Mouse (Mus musculus) frontal cortex, postnatal 14 days (tissue): Measurements from ENCODE around the gene Hipk4.
"Not testable (repeated sequence)": the region's sequence is repeated elsewhere in the genome, so short reads cannot be mapped to it uniquely, and the experiment has no call there.

Experiments used
- DNase-seq, 2 experiments: peaks; one replicate each; pipeline ENCODE4 v3.0.0; 2022; ENCODE audit warnings: low spot score in 2 of 2

Hipk4 gene

GRCm38 (mm10) chr7:27494659-27495367, 28.3 kb upstream of the Hipk4 start:
- DNase-seq, result not testable (repeated sequence)

- no peak for DNase-seq
These were observed 24.0 kb upstream of the Hipk4 start, which contains the start of gene Prx for GRCm38 (mm10) chr7:27499036-27499435. TSS of gene Prx (plus strand) at chr7:27499324.

- DNase-seq, result no peak
These were observed 21.4 kb upstream of the Hipk4 start for GRCm38 (mm10) chr7:27501620-27502019.

GRCm38 (mm10) chr7:27506765-27507370, 16.2 kb upstream of the Hipk4 start:
- DNase-seq, result no peak

- peak; percentile 89 to 90 for DNase-seq
These were observed 15.1 kb upstream of the Hipk4 start for GRCm38 (mm10) chr7:27507711-27508647.

DNA sequence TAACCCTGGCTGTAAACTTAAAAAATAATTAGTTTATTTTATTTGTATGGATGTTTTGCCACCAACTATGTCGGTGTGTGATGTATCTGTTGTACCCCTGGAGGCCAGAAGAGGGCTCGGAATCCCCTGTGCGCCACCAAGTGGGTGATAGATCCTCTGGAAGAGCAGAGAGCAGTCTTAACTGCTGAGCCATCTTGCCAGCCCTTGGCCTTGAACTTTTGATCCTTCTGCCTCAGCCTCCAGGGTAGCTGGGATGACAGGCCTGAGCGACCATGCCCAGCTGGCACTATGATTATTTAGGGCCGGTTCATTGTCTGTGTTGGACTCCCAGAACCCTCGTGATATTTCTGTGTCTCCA, 14.4 kb upstream of the Hipk4 start:
- DNase-seq, result no peak

DNA sequence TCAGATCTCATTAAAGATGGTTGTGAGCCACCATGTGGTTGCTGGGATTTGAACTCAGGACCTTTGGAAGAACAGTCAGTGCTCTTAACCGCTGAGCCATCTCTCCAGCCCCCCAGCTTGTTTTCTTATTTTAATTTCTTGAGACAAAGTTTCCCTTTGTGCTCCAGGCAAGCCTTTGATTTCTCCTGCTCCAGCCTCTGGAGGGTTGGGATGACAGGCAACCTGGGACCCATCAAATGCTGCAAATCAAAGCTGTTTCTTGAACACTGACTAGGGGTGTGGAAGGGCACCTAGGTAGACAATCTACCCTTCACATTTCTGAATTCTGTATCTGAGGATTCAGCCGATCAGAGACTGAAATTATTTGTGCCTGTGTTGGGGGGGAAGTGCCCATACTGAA, 12.3 kb upstream of the Hipk4 start:
- DNase-seq, result no peak

GRCm38 (mm10) chr7:27514961-27515360, 8.1 kb upstream of the Hipk4 start:
- no peak for DNase-seq

DNA sequence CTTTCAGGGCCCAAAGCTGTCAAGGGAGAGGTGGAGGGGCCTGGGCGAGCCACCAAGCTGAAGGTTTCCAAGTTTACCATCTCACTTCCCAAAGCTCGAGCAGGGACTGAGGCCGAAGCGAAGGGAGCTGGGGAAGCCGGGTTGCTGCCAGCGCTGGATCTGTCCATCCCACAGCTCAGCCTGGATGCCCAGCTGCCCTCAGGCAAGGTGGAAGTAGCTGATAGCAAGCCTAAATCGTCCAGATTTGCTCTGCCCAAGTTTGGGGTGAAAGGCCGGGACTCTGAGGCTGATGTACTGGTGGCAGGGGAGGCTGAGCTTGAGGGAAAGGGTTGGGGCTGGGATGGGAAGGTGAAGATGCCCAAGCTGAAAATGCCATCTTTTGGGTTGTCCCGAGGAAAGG, 4.8 kb upstream of the Hipk4 start:
- DNase-seq, result no peak

GRCm38 (mm10) chr7:27520104-27520503, 3.0 kb upstream of the Hipk4 start:
- DNase-seq, result no peak

DNA sequence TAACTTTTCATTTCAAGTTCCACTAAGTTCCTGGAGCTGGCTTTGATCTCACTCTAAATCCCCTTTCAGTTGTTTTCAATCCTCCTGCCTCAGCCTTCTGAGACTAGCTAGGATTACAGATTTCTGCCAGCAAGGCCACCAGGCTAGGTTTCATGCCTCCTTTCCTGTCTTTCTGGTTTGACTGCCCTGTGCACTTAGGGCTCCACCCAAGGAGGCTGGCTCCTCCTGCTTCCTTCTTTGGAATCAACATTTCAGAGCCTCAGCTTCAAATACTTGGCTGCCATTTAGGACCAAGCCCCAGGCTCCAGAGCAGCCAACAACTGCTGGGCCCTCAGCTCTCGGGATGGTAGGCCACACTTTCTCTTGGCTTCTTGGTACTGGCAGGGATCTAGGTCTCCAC, 2.5 kb upstream of the Hipk4 start:
- DNase-seq, result no peak

DNA sequence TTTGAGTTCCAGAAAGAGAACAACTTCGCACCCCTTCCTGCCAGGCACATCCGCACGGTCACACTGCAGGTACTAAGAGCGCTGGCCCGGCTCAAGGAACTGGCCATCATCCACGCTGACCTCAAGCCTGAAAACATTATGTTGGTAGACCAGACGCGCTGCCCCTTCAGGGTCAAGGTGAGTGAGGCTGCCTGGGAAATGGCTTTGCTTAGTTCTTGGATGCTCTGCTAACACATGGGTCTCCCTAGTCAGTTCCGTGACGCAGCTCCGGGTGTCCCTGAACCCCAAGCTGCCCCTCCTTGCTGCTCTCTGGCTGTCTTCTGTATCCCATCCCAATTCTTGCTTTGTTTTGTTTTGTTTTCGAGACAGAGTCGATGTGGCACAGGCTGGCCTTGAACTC, 738 bp downstream of the Hipk4 start:
- DNase-seq, result no peak

- DNase-seq, result peak in 1 of 2 experiments; percentile 69
These were observed 3.2 kb downstream of the Hipk4 start for GRCm38 (mm10) chr7:27526039-27526827.

DNA sequence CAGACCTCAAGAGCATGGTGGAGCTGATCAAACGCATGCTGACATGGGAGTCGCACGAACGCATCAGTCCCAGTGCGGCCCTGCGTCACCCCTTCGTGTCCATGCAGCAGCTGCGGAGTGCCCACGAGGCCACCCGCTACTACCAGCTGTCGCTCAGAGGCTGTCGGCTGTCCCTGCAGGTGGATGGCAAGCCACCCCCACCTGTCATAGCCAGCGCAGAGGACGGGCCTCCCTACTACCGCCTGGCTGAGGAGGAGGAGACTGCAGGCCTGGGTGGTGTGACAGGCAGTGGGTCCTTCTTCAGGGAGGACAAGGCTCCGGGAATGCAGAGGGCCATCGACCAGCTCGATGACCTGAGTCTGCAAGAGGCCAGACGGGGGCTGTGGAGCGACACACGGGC, 6.0 kb downstream of the Hipk4 start:
- DNase-seq, result no peak

DNA sequence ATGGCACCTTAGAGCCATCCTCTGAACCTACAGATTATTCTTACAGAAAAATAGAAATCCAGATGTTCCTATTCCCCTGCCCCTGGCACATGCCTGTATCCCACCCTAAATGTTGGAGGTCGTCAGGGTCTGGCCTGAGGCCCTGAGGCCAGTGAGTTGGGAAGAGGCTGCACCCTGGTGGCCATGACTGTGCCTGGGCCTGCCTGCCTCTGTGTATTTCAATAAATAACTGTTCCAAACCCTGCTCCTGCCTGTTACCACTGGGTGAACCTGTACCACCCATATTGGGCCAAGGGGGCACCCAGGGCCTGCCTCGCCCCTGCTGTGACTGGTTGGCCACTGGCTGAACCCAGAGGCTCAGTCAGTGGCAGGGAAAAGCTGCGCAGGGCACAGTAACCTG, 7.9 kb downstream of the Hipk4 start:
- no peak for DNase-seq

DNA sequence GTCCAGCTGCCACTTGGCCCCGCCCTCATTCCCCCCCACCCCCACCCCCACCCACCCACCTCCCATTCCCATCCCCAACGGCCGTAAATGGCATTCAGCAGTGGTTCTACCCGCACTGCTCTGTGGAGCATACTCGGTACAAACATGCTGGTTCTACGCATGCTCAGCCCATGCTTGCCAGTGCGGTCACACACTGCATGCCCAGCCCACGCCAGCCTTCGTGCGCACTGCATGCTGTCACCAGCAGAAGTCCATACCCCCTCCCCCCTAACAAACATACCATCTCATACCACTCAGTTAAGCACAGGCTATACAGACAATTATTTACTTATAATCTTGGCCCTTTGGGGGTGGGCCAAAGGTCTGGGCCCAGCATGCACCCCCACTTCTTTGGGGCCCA, 8.6 kb downstream of the Hipk4 start:
- DNase-seq, result no peak

GRCm38 (mm10) chr7:27532480-27533050, 9.5 kb downstream of the Hipk4 start:
- DNase-seq, result no peak

DNA sequence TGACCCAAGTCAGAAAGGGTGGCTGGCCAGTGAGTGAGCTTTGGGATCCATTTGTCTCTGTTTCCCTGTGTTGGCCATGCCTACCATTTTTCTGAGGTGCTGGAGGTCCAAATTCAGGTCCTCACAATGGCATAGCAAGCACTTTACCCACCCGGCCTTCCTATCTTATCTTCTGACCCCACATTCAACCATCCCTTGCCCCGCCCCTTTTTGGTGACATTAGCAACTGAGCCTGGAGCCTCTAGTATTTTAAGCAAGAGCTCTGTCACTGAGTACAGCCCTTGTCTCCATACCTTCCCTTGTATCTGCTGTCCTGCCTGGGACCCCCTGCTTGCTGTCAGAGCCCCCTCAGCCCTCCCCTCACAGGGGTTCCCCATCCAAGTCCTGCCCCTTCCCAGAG, 12.3 kb downstream of the Hipk4 start:
- no peak for DNase-seq

DNA sequence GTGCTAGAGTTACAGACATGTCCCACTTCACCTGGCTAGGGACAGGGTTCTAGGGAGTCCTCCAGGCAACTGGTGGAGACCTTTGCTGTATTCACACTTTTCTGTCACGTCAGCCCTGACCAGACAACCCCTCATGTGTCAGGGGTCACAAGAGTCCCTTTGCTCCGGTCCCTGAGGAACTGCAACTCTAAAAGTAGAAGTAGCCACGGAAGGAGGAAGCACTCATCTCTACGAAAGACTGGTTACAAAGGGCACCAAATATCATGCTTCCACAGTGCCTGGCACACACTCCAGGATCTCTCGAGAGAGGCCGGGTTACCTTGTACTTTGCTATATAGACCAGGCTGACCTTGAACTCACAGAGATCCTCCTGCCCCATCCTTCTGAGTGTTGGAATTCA, 13.6 kb downstream of the Hipk4 start:
- no peak for DNase-seq

GRCm38 (mm10) chr7:27537998-27538397, 14.9 kb downstream of the Hipk4 start:
- DNase-seq, result no peak

DNA sequence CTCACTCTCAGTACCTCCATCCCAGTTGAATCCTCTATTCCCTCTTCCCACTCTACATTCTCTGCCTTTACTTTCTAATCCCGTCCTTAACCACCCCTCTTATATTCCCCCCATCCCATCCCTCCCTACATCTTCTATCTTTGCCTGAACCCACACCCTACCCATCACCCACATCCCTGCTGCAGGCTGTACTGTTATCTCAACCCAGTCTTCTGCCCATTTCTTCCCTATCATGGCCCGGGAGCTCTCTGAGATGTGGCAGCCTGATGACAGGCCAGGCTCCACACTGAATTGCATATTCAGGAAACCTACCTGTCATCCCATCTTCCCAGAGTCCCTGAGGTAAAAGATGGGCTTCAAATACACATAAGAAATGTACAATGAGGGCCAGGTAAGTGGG, 15.7 kb downstream of the Hipk4 start:
- no peak for DNase-seq
